Mouse (Mus musculus): ENCODE results near the gene Pim2. TPM values are rescaled to one million over a fixed set of nuclear protein-coding genes. Genes with fewer than 3 reads are reported as not detected.

Gene Pim2
- polyA plus RNA-seq (2015; fragmentation: Nextera tagmentation; extraction: Ambion mirVana): 3.0 and 3.3 TPM in 2 replicates

DNA sequence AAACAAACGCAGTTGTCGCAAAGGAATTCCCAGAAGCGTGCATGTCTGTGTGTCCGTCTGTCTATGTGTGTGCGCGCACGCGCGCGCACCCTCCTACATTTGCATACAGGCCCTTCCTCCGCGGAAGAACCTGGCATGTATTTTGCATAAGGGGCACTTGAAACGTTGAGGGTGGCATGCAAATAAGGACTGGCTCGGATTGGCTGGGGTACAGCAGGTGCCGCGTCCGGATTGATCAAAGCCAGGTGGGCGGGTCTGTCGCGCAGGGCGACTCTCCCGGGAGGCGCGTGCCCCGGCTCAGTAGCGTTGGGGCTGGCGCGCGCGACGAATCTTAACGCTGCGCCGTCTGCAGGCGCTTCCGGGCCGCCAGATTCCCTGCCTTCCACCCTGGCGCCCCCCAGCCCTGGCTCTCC, at the start of gene Pim2:
Gene Pim2 (plus strand): TSS at position 256 of the 413 bp plus-strand sequence.
- H3K4me3 ChIP-seq (ENCODE audit: low read depth, low read length): peak within 1 kb of the TSS; percentile 52
- H3K9ac ChIP-seq (replicated peaks): peak within 1 kb of the TSS; percentile 55
- TF ChIP-seq EP300 (IDR thresholded peaks at IDR 0.05; ENCODE audit: low read depth) (no peak), CTCF (IDR thresholded peaks at IDR 0.05; ENCODE audit: low read depth) (no peak)
- H3K4me2 ChIP-seq (ENCODE audit: low read depth, low read length): peak within 1 kb of the TSS; percentile 84
- H3K4me1 ChIP-seq (ENCODE audit: insufficient read depth): peaks cover 5% of the 10 kb centered on the region; the same call in 1 of the 2 replicates
- H3K27ac ChIP-seq (ENCODE audit: low read depth): no peak within 1 kb of the TSS
- DNase-seq (peak; percentile 85), ATAC-seq (peak; percentile 96)
- WGBS (ENCODE audit: insufficient replicate concordance): 18% methylated on average over 38 of the region's 38 CpGs
- no peaks in the 10 kb centered on the region for H3K27me3 ChIP-seq (ENCODE audit: insufficient read depth, low read length)
- H3K36me3 ChIP-seq (replicated peaks; ENCODE audit: insufficient read depth, low read length): peaks cover 15% of the 10 kb centered on the region
- no peaks in the 10 kb centered on the region for H3K9me3 ChIP-seq (ENCODE audit: low read length)

DNA sequence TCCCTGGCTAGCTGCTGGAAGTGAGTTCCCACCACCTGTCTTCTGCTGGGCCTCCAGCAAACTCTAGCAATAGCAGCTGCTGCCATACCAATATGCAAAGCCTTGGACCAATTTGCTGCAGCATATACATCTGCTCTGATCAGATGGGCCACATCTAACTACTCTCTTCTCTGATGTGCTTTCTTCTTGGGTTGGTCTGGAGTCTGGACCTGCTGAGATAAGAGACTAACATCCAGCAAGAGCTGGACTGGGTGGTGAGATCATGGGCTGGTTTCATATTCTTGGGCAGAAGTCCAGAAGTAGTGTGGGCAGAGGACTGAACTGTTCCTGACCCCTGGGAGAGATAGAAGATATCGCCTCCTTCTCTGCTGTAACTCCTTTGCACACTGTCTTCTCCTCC, 40.9 kb upstream of the Pim2 start:
- H3K36me3 ChIP-seq (replicated peaks; ENCODE audit: insufficient read depth, low read length): no peaks in the 10 kb centered on the region
- no peaks in the 10 kb centered on the region for H3K27me3 ChIP-seq (ENCODE audit: insufficient read depth, low read length)
- peaks cover 19% of the 10 kb centered on the region for H3K4me1 ChIP-seq (ENCODE audit: insufficient read depth)
- DNase-seq (no peak), ATAC-seq (peak; percentile 20)
- peak overlapping the region; percentile 87 for H3K27ac ChIP-seq (ENCODE audit: low read depth)
- no peaks in the 10 kb centered on the region for H3K9me3 ChIP-seq (ENCODE audit: low read length)
- no peak overlapping the region for H3K9ac ChIP-seq (replicated peaks)
- peak overlapping the region; percentile 47 for H3K4me2 ChIP-seq (ENCODE audit: low read depth, low read length)
- WGBS (ENCODE audit: insufficient replicate concordance): 57% methylated on average over 1 of the region's 1 CpGs
- TF ChIP-seq CTCF (IDR thresholded peaks at IDR 0.05; ENCODE audit: low read depth) (no peak), EP300 (IDR thresholded peaks at IDR 0.05; ENCODE audit: low read depth) (peak; percentile 90)
- H3K4me3 ChIP-seq (ENCODE audit: low read depth, low read length): no peak overlapping the region

- H3K9ac ChIP-seq (replicated peaks): 0 out of 2 replicates have a peak overlapping the region, but pooled peaks have one; percentile 26
Measured at GRCm38 (mm10) chrX:7840842-7841162, 37.3 kb upstream of the Pim2 start.

DNA sequence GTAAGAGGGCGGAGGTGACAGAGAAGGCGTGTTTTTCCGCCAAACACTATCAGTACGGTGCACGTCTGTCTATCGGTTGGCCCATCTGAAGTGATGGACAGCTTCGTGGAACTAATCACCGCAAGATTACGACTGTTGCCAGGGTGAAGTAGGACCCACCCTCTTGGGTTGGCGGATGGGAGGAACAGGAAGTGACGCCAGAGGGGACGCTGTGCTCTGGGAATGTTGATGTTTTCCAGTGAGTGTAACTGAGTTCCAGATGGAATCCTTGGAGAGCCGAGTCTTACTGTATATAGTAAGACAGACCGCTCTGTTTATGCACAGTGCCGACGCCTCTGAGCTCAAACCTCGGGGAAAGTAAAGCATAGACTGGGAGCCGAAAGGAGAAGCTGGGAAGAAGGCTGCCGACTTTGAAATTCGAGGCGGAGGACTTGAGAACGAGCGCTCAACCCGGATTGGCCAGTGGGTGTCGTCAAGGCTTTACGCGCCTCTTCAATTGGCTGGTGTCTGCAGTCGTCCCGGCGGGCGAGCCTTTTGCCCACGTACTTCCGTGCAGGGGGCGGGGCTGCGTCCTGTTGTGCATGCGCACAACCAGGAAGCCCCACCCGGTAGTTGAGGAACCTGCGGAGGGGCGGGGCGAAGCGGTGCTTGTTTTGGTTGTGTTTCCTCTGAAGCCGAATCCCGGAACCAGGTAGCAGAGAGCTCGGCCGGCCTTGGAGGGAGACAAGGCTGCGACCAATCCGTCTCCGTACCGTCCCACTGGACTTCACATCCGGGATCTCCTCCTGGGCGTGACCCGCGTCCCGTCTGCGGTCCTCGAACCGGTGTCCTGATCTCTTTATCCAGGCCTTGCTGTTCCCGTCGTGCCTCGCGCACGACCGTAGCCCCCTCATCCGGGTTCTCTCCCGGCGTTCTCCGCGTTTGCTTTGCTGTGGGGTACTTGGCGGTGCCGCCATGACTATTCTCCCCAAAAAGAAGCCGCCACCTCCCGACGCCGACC, 36.6 kb upstream of the Pim2 start, which contains the start of gene Otud5:
Gene Otud5 (plus strand): TSS at position 202 of the 1,000 bp plus-strand sequence.
- no peaks in the 10 kb centered on the region for H3K9me3 ChIP-seq (ENCODE audit: low read length)
- peaks cover 8% of the 10 kb centered on the region for H3K36me3 ChIP-seq (replicated peaks; ENCODE audit: insufficient read depth, low read length)
- peak within 1 kb of the TSS; percentile 84 for H3K4me3 ChIP-seq (ENCODE audit: low read depth, low read length)
- ATAC-seq (peak; percentile 90), DNase-seq (peak; percentile 96)
- H3K4me2 ChIP-seq (ENCODE audit: low read depth, low read length): peak within 1 kb of the TSS; percentile 76
- no peaks in the 10 kb centered on the region for H3K27me3 ChIP-seq (ENCODE audit: insufficient read depth, low read length)
- TF ChIP-seq EP300 (IDR thresholded peaks at IDR 0.05; ENCODE audit: low read depth) (peak; percentile 85; the same call in 1 of the 2 replicates), CTCF (IDR thresholded peaks at IDR 0.05; ENCODE audit: low read depth) (no peak)
- peaks cover 16% of the 10 kb centered on the region for H3K4me1 ChIP-seq (ENCODE audit: insufficient read depth)
- H3K27ac ChIP-seq (ENCODE audit: low read depth): peak within 1 kb of the TSS; percentile 98
- H3K9ac ChIP-seq (replicated peaks): peak within 1 kb of the TSS; percentile 89
- WGBS (ENCODE audit: insufficient replicate concordance): 13% methylated on average over 65 of the region's 74 CpGs

More at GRCm38 (mm10) chrX:7840842-7841162, 37.3 kb upstream of the Pim2 start:
- TF ChIP-seq EP300 (IDR thresholded peaks at IDR 0.05; ENCODE audit: low read depth) (no peak), CTCF (IDR thresholded peaks at IDR 0.05; ENCODE audit: low read depth) (no peak)
- peak overlapping the region; percentile 59 for H3K4me2 ChIP-seq (ENCODE audit: low read depth, low read length)
- peak overlapping the region; percentile 84; the same call in 1 of the 2 replicates for H3K4me3 ChIP-seq (ENCODE audit: low read depth, low read length)
- peaks cover 17% of the 10 kb centered on the region for H3K4me1 ChIP-seq (ENCODE audit: insufficient read depth)
- ATAC-seq (no peak), DNase-seq (no peak)
- 18% methylated on average over 7 of the region's 7 CpGs for WGBS (ENCODE audit: insufficient replicate concordance)
- no peaks in the 10 kb centered on the region for H3K27me3 ChIP-seq (ENCODE audit: insufficient read depth, low read length)
- H3K9me3 ChIP-seq (ENCODE audit: low read length): no peaks in the 10 kb centered on the region
- peaks cover 8% of the 10 kb centered on the region for H3K36me3 ChIP-seq (replicated peaks; ENCODE audit: insufficient read depth, low read length)
- H3K27ac ChIP-seq (ENCODE audit: low read depth): peak overlapping the region; percentile 89

GRCm38 (mm10) chrX:7842318-7842717, 35.7 kb upstream of the Pim2 start:
- H3K9me3 ChIP-seq (ENCODE audit: low read length): no peaks in the 10 kb centered on the region
- peak overlapping the region; percentile 89 for H3K9ac ChIP-seq (replicated peaks)
- WGBS (ENCODE audit: insufficient replicate concordance): 30% methylated on average over 38 of the region's 42 CpGs
- no peaks in the 10 kb centered on the region for H3K27me3 ChIP-seq (ENCODE audit: insufficient read depth, low read length)
- H3K27ac ChIP-seq (ENCODE audit: low read depth): peak overlapping the region; percentile 98
- ATAC-seq: no peak
- H3K4me3 ChIP-seq (ENCODE audit: low read depth, low read length): peak overlapping the region; percentile 84
- TF ChIP-seq EP300 (IDR thresholded peaks at IDR 0.05; ENCODE audit: low read depth) (no peak), CTCF (IDR thresholded peaks at IDR 0.05; ENCODE audit: low read depth) (no peak)
- H3K4me1 ChIP-seq (ENCODE audit: insufficient read depth): peaks cover 14% of the 10 kb centered on the region
- peak; percentile 58 for DNase-seq
- peaks cover 8% of the 10 kb centered on the region for H3K36me3 ChIP-seq (replicated peaks; ENCODE audit: insufficient read depth, low read length)
- H3K4me2 ChIP-seq (ENCODE audit: low read depth, low read length): peak overlapping the region; percentile 76

GRCm38 (mm10) chrX:7847845-7848244, 30.2 kb upstream of the Pim2 start:
- DNase-seq: no peak
- Histone ChIP-seq H3K4me3 (ENCODE audit: low read depth, low read length) (no peak overlapping the region), H3K27ac (ENCODE audit: low read depth) (no peak overlapping the region), H3K36me3 (replicated peaks; ENCODE audit: insufficient read depth, low read length) (peaks cover 19% of the 10 kb centered on the region), H3K27me3 (ENCODE audit: insufficient read depth, low read length) (no peaks in the 10 kb centered on the region), H3K4me2 (ENCODE audit: low read depth, low read length) (no peak overlapping the region), H3K9me3 (ENCODE audit: low read length) (no peaks in the 10 kb centered on the region), H3K9ac (replicated peaks) (no peak overlapping the region), H3K4me1 (ENCODE audit: insufficient read depth) (no peaks in the 10 kb centered on the region)
- ATAC-seq: no peak
- TF ChIP-seq CTCF (IDR thresholded peaks at IDR 0.05; ENCODE audit: low read depth) (no peak), EP300 (IDR thresholded peaks at IDR 0.05; ENCODE audit: low read depth) (no peak)
- WGBS (ENCODE audit: insufficient replicate concordance): 84% methylated on average over 2 of the region's 2 CpGs
